Mouse (Mus musculus) right cerebral cortex, adult 2 months (tissue): ENCODE data around the gene Kif18a.

Experiments
- DNase-seq, 2 experiments: peaks; one replicate each; pipeline ENCODE4 v3.0.0; 2021 to 2022; ENCODE audit warnings: low spot score in 2 of 2

Kif18a gene

DNA sequence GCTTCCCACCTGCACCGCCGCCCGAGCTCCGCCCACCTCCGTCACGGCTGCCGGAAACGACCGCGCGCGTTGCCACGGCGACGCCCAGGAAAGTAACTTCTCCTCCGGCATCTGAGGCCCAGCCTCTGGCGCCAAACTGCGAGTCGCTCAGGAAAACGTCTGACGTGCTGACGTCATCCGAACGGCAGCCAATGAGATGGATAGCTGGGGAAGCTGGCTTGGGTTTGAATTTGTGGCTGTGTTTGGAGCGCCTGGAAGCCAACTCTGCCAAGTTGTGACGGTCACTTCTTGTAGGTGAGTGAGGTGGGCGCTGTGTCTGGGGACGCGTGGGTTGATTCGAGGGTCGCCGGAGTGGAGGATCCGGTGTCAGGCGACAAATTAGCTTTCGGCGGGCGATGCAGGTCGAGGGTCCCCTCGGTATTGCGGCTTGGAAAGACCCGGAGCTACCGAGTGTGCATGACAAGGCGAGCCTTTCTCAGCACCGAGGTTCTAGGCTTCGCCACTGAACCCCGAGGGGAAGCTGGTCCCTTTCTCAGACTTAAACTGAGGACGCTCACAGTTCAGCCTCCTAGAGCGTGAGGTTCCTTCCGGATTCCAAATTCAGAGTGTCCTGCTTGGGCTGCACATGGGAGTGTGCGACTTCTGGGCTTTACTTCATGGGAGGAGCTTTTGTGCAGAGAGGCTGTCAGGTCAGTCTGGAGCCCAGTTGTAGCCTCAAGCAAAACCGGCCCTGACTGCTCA is at the start of gene Kif18a, which contains the start of gene Mettl15:
Gene Kif18a, plus strand, starts transcription at position 139 of the 741 bp plus-strand sequence.
Gene Mettl15, minus strand, starts transcription at position 149 of the 741 bp plus-strand sequence.
- peak; percentile 96 to 97 for DNase-seq

DNA sequence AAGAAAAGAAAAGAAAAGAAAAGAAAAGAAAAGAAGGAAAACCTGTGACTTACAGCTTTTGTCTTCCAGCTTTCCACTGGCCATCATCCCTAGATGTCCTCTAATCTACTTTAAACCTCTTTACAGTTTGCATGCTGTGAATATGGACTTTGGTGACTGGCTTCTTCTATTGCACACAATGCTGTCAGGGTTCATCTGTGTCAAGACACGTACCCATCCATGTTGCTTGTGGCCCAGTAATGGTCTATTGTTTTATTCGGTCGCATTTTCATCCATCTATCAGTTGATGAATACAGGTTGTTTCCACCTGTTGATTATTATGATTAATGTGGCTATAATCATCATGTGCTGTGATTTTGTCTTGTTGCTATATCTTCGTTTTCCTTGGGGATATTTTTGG is 46.7 kb upstream of the Kif18a start:
- DNase-seq: no peak

GRCm38 (mm10) chr2:109235741-109236140 is 44.8 kb upstream of the Kif18a start:
- DNase-seq: no peak

DNA sequence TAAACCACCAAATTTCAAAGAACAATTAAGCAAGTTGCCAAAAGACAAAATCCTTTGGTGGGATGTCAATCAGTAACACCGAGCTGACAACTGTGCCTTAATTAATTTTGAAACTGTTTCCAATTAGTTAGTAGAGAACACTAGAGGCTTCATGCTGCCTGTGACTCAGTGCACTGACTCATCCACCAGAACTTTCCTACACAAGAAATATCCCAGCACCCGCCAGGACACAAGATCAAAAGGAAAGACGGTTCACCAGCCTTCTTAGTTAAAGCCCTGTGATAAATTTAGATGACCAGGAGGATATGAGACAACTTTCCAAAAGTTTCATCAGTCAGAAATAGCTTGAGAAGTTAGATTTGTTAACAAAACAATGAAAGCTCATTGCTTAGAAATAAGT is 38.6 kb upstream of the Kif18a start:
- DNase-seq: peak in 1 of 2 experiments; percentile 10

GRCm38 (mm10) chr2:109262779-109263178 is 17.8 kb upstream of the Kif18a start:
- DNase-seq: no peak

DNA sequence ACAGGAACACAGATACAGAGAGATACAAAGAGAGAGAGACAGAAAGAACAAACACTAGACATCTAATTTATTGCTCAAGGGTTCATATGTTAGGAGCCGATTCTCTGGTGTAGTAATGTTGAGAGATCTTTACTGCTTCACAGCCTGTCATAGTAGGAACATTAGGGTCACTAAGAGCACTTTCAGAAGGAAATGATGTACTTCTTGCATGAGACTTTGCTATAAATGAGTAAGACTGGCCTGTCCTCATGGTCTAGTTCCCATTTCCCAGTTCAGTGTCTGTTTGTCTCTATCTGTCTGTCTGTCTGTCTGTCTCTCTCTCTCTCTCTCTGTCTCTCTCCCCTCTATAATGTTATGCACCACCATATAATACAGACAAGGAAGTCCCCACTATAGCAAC is 7.4 kb upstream of the Kif18a start:
- no peak for DNase-seq

- DNase-seq: no peak
These were observed 2.9 kb upstream of the Kif18a start for GRCm38 (mm10) chr2:109277593-109277992.

DNA sequence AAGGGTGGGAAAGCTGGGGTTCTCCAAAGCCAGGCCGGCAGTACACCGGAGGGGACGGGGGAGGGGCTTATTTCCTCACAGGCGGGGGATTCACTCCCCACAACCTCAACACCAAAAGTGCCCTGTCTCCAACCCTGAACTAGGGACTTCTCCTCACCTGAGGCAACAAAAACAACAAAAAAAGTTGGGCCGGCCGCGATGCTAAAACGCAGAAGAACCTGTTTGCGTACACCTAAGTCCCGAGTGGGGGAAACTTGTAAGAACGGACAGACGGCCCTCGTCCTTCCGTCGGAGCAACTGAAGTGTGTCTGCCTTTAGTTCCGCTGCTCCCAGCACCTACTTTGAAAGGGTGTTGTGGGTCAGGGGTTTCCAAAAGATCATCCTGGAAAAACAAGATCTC is 2.5 kb upstream of the Kif18a start:
- DNase-seq: peak; percentile 25 to 28

DNA sequence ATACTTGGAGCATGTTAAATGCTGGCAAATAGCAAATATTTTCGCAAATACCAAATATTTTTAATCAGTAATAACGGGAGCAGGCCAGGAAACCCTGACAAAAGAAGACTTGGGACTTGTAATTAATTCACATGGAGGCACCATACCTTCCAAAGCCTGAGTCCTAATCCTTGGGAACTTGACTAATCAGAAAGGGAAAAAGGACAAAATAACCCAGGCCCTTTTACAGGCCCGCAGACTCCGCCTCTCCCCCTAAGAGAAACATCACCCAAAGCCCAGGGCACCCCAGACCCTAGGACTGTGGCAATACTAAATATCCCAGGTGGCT is 302 bp upstream of the Kif18a start:
- DNase-seq: no peak

DNA sequence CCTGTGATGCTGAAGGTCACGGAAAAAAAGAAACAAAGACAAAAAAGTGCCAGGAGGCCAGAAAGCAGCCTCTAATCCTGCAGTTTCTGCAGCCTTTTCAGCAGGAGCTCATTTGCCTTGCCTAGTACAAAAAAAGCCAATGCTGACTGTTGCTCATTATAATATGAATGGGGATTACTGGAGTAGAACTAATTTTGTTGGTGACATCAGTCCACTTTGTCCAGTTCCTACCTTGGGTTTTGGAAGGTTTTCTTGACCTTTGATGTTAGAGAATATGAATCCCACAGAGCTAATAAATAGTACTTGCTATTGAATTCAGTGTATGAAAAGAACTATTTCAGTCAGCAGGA is 778 bp downstream of the Kif18a start:
- no peak for DNase-seq

DNA sequence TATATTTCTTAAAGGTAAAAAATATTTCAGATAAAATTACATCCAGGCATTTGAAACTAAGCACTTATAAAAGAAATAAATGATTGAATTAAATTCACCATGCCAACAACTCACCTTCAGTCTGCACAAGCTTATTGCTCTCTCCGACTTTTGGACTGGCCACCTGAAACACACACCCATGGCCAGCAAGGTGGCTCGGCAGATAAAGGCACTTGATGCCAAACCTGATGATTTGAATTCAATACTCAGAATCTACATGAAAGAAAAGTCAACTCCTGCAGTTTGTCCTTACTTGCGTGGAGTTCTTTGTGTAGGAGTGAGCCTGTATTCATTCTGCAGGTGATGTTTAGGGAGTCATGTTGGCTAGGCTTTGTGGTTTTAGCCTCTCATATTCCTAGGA is 3.6 kb downstream of the Kif18a start:
- no peak for DNase-seq

DNA sequence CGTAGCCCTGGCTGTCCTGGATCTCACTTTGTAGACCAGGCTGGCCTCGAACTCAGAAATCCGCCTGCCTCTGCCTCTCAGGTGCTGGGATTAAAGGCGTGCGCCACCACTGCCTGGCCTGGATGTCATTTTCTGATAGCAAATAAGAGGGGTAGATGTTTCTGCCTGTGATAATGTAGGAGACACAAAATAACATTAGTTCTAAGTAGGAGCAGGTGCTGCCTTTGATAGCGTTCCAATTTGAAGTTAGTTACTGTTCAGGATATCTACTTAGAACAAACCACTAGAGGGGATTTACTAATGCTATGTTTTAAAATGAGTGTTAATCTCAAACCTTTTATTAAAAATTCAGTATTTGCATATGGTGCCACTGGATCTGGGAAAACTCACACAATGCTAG is 8.8 kb downstream of the Kif18a start:
- no peak for DNase-seq

GRCm38 (mm10) chr2:109296264-109296663 is 15.7 kb downstream of the Kif18a start:
- no peak for DNase-seq

GRCm38 (mm10) chr2:109298160-109298559 is 17.6 kb downstream of the Kif18a start:
- no peak for DNase-seq

DNA sequence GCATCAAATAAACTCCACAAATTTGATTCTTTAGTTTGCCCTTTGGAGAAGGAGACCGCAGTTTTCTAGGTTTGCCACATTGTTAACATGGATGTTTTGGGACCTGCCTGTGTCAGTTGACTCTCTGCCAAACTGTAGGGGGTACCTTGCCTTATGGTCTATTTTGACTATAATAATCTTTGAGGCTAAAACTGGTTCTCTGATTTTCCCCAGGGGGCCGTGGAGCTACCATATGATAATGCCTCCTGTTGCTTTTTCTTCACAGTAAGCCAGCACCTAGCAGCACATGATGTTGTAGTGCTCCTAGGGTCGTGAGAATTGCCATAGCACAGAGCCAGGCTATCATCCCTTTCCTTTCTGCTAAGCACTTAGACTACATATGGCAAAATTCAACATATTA is 21.7 kb downstream of the Kif18a start:
- no peak for DNase-seq

GRCm38 (mm10) chr2:109303638-109304037 is 23.1 kb downstream of the Kif18a start:
- DNase-seq: no peak

DNA sequence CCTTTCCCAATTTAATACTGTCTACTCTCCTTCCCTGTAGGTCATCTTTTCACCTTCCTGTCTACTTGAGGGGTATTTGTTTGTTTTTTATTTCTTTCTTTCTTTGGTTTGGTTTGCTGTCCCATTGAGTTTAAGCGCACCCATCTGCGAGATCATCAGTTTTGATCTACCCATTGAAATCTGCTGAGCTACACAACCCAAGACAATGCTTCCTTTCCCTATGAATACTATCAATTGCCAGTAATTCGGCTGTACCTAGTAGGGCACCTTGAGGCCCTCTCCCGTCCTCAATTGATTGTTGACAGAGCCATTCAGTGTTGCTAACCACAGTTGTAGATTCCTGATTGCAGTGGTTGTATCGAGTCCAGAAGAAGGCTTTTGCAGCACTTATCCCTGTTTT is 30.8 kb downstream of the Kif18a start:
- no peak for DNase-seq

DNA sequence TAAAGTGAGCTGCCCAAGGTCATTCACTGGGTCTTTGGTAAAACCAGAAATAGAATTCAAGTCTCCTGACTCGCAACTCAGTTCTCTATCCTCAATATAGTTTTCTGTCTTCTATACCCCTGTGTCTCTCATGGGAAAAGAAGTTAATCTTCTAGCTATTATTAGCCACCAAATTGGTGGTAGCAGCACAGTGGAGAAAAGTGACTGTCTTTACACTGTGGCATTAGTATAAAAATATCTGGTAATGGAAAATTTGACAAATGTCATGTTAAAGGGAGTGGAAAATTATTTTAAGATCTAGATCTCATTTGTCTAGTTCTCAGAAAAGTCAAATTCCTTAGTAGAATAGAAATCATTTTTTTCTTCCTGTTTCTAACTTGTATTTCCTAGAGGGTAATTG is 51.3 kb downstream of the Kif18a start:
- no peak for DNase-seq

DNA sequence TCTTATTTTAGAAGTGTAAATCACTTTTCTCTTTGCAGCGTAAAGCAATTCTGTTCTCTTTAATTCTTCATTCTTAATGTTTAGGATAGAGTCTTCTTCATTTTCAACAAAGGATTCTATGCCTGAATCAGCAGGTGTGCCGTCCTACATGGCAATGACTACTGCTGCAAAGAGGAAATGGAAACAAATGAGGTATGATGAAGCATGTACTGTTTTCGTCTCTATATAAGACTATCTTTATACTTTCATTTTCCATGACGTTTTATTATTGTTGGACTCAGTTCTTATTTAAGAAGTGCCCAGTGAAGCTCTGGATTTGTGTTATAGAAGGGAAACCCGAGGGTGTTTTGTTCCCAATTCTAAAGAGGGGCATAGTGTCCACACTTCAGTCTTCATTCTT is 53.7 kb downstream of the Kif18a start:
- DNase-seq: no peak

DNA sequence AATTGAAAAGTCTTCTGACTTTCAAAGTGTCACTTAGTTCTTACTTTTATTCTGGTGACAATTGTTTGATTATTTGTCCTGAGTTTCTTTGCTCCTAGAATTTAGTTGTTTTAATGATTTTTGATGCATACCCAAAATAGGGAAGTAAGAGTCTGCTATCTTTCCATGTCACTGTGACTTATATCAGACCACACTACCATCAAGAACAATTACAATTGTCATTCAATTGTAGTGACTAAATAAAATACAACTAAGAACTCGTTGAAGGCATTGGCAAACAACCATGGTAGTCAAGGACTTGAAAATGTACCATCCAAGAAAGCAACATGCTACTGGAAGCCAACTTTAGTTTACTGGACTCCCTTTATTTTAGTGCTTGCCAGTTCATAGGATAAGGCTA is 55.2 kb downstream of the Kif18a start:
- no peak for DNase-seq

GRCm38 (mm10) chr2:109345386-109345785 is 64.8 kb downstream of the Kif18a start:
- DNase-seq: no peak

GRCm38 (mm10) chr2:109348742-109349141 is 68.2 kb downstream of the Kif18a start:
- DNase-seq: no peak

- no peak for DNase-seq
These were observed 78.1 kb downstream of the Kif18a start for GRCm38 (mm10) chr2:109358456-109359141.

DNA sequence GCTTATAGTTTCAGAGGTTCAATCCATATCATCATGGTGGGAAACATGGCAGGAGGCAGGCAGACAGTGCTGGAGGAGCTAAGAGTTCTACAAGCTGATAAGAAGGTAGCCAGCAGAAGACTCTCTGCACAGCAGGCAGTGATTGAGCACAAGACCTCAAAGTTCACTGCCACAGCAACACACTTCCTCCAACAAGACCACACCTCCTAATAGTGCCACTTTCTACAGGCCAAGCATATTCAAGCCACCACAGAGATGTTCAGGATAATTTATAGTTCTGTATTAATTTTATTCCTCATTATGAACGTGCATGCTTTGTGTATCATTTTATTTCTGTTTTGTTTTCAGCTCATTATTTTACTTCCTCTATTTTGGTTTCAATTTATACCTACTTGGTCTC is 85.4 kb downstream of the Kif18a start:
- no peak for DNase-seq
